Mouse (Mus musculus) limb, embryonic 14.5 days (tissue): ENCODE data around the gene Txlng. TPM values are rescaled to one million over a fixed set of nuclear protein-coding genes. Genes with fewer than 3 reads are reported as not detected.

ENCODE experiments used
- ATAC-seq: fragments of 200-750 bp; cut with Nextera tagmentation; 2 replicates; pipeline ENCODE4 v1.8.0; 2017; ENCODE audit warnings: low read depth, moderate number of reproducible peaks, moderate TSS enrichment; ENCODE audit not compliant: low FRiP score
- DNase-seq: peaks from one replicate; pipeline ENCODE4 v3.0.0-alpha.2; 2015; ENCODE audit warnings: low spot score
- H3K27ac ChIP-seq: fragments of 300-500 bp; sonication (generic); replicated peaks from 2 replicates; pipeline ENCODE4 v1.5.1; 2014; ENCODE audit warnings: low read depth, mild to moderate bottlenecking, low read length, moderate library complexity, mixed read lengths
- H3K27me3 ChIP-seq: fragments of 300-500 bp; sonication (generic); 2 replicates; pipeline ENCODE4 v1.6.1; 2014; ENCODE audit warnings: low read length, mixed read lengths; ENCODE audit not compliant: control insufficient read depth, insufficient read depth
- H3K36me3 ChIP-seq: fragments of 300-500 bp; sonication (generic); 2 replicates; pipeline ENCODE4 v1.6.1; 2014; ENCODE audit warnings: mild to moderate bottlenecking, low read length, moderate library complexity, mixed read lengths; ENCODE audit not compliant: control insufficient read depth, insufficient read depth
- H3K4me1 ChIP-seq: fragments of 300-500 bp; sonication (generic); 2 replicates; pipeline ENCODE4 v1.6.1; 2014; ENCODE audit warnings: antibody characterized with exemption, low read length, mixed read lengths; ENCODE audit not compliant: control insufficient read depth, insufficient read depth
- H3K4me2 ChIP-seq: fragments of 300-500 bp; sonication (generic); replicated peaks from 2 replicates; pipeline ENCODE4 v1.6.1; 2014; ENCODE audit warnings: low read depth, mild to moderate bottlenecking, low read length, moderate library complexity; ENCODE audit not compliant: severe bottlenecking
- H3K4me3 ChIP-seq: fragments of 300-500 bp; sonication (generic); replicated peaks from 2 replicates; pipeline ENCODE4 v1.5.1; 2014; ENCODE audit warnings: low read length
- H3K9ac ChIP-seq: fragments of 300-500 bp; sonication (generic); 2 replicates; pipeline ENCODE4 v1.6.1; 2014; ENCODE audit warnings: mild to moderate bottlenecking, low read depth, low read length, moderate library complexity; ENCODE audit not compliant: severe bottlenecking
- H3K9me3 ChIP-seq: fragments of 300-500 bp; sonication (generic); 2 replicates; pipeline ENCODE4 v1.6.1; 2016; ENCODE audit warnings: low read length; ENCODE audit not compliant: control insufficient read depth
- POLR2A ChIP-seq: fragments of 200-500 bp; IDR thresholded peaks from 2 replicates; pipeline ENCODE4 v1.8.0; 2012; ENCODE audit warnings: inconsistent platforms, mild to moderate bottlenecking, moderate library complexity, borderline replicate concordance; ENCODE audit not compliant: insufficient read depth, insufficient read length; ENCODE audit errors: extremely low read depth
- WGBS: fragments of 180-500 bp; shearing (Covaris S2); extraction: QIAGEN DNeasy Blood & Tissue Kit; methylation state at CpG from one replicate; pipeline ENCODE4 v1.1.7; 2014; 5-methylcytosine and 5-hydroxymethylcytosine counted together
- polyA plus RNA-seq, 2 experiments: library from polyadenylated mRNA; depleted of rRNA in 1 of 2; stranded (reverse) in 1 of 2; unstranded in 1 of 2; fragments of >200 nt; fragmentation: Nextera tagmentation in 1 of 2; extraction: Ambion mirVana in 1 of 2; gene quantifications; 2 replicates each; pipeline versions ENCODE4 v1.2.1 to v1.2.3; 2012 to 2014

The Txlng gene
- polyA plus RNA-seq, 2 experiments, result 11.9 to 12.8 TPM

DNA sequence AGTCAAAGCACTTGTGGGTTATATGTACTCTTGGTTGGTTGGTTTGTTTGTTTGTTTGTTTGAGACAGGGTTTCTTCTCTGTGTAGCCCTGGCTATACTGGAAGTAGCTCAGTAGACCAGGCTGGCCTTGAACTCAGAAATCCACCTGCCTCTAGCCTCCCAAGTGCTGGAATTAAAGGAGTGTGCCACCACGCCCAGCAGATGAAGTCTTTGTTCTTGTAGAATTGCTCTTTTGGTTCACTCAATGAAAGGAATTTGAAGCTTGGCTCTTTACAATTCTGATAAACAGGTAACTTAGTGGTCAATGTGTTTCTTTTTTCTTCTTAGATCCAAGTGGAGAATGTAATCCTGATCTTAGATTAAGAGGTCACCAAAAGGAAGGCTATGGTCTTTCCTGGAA lies 58.5 kb downstream of the Txlng start:
- WGBS, result 81% methylated on average over 1 of the region's 1 CpGs
- H3K36me3 ChIP-seq, result peaks cover 36% of the 10 kb centered on the region
- no peak for TF ChIP-seq POLR2A
- H3K4me2 ChIP-seq, result no peak overlapping the region
- no peak overlapping the region for H3K4me3 ChIP-seq
- no peaks in the 10 kb centered on the region for H3K27me3 ChIP-seq
- no peaks in the 10 kb centered on the region for H3K4me1 ChIP-seq
- no peaks in the 10 kb centered on the region for H3K9me3 ChIP-seq
- no peak overlapping the region for H3K27ac ChIP-seq
- no peak for ATAC-seq
- DNase-seq, result no peak
- H3K9ac ChIP-seq, result no peak overlapping the region

- no peak for ATAC-seq
- H3K27ac ChIP-seq, result no peak overlapping the region
- H3K27me3 ChIP-seq, result no peaks in the 10 kb centered on the region
- peak overlapping the region; percentile 60 for H3K4me3 ChIP-seq
- no peak for DNase-seq
- WGBS, result 42% methylated on average over 9 of the region's 9 CpGs
- H3K4me1 ChIP-seq, result peaks cover 4% of the 10 kb centered on the region; the same call in 1 of the 2 replicates
- no peak for TF ChIP-seq POLR2A
- peaks cover 16% of the 10 kb centered on the region; the same call in 1 of the 2 replicates for H3K36me3 ChIP-seq
- H3K4me2 ChIP-seq, result peak overlapping the region; percentile 54
- peak overlapping the region; percentile 77; the same call in 1 of the 2 replicates for H3K9ac ChIP-seq
- no peaks in the 10 kb centered on the region for H3K9me3 ChIP-seq
Measured at GRCm38 (mm10) chrX:162761716-162762395, 67.4 kb downstream of the Txlng start.

DNA sequence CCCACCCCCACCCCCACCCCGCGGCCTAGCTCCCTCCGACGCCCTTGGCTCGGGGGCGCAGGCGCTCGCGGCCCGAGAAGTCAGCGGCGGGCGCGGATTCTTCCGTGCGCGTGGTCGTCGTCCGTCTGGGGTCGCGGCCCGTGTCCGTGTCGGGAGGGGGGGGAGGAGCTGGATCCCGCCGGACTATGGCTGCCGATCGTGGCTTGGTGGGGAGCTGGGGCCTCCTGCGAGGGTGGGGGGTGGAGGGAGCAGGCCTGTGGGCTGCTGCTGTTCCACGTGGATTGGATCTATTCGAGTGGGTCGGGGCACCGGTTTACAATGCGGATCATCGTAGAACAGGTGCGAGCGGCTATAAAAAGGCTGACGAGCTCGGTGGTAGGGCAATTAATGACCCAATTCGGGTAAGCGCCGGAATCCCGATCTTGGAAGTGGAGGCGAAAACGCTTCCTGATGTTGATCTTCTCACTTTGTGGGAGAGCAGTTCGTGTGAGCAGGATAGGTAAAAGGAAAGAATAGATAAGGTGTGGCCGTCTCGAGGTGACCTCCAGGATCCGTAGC lies 68.2 kb downstream of the Txlng start:
- Histone ChIP-seq H3K4me1 (peaks cover 4% of the 10 kb centered on the region; the same call in 1 of the 2 replicates), H3K9ac (peak overlapping the region; percentile 77), H3K9me3 (no peaks in the 10 kb centered on the region), H3K4me2 (peak overlapping the region; percentile 54), H3K27me3 (no peaks in the 10 kb centered on the region), H3K27ac (peak overlapping the region; percentile 95), H3K4me3 (peak overlapping the region; percentile 60), H3K36me3 (peaks cover 15% of the 10 kb centered on the region; the same call in 1 of the 2 replicates)
- DNase-seq (no peak), ATAC-seq (0 out of 2 replicates have a peak, but pooled peaks have one; percentile 0)
- WGBS, result 26% methylated on average over 25 of the region's 50 CpGs
- TF ChIP-seq POLR2A, result no peak

DNA sequence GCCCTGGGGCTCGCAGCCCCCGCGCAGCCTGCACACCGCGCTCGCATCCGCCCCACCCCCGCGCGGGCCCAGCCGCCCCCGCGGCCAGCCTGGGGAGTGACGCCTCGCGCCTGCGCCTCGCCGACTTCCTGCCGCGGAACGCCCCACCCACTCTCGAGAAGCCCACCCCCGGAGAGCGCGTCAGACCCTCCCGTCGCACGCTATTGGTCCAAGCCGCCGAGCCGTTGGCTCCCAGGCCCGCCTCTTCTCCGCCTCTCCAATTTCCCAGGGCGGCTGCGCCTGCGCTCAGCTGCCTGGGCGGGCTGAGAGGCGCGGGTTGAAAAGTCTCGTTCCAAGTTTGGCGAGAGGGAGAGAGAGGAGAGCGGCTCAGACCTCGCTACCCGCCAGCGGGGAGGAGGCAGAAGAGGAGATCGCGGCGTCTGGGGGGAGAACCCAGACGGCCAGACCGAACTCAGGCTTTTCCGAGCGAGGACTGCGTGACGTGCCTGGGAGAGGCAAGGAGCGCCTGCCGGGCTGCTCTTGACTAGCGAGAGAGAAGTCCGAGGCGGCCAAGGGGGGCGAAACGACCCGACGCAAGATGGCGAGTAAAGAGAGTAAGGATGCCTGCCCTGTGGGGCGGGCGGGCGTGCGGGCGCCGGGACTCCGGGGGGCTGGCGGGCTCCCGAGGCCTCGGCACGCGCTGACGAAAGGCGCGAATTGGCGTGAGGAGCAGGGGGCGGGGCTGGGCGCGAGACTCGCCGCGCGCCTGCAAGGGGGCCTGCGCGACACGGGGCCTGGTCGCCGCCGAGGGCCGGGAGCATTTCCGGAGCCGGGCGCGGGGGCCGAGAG lies 68.9 kb downstream of the Txlng start, which contains the start of gene Rbbp7:
Gene Rbbp7 (plus strand): TSS at position 288 of the 828 bp plus-strand sequence.
- peak; percentile 87; the same call in 1 of the 2 replicates for TF ChIP-seq POLR2A
- Histone ChIP-seq H3K36me3 (peaks cover 12% of the 10 kb centered on the region; the same call in 1 of the 2 replicates), H3K4me2 (peak within 1 kb of the TSS; percentile 54), H3K27me3 (no peaks in the 10 kb centered on the region), H3K4me1 (peaks cover 4% of the 10 kb centered on the region; the same call in 1 of the 2 replicates), H3K9ac (peak within 1 kb of the TSS; percentile 77), H3K9me3 (no peaks in the 10 kb centered on the region), H3K4me3 (peak within 1 kb of the TSS; percentile 60), H3K27ac (peak within 1 kb of the TSS; percentile 95)
- peak; percentile 95 for ATAC-seq
- DNase-seq, result peak; percentile 91
- 14% methylated on average over 15 of the region's 100 CpGs for WGBS
